Mouse (Mus musculus) left cerebral cortex, adult 18-20 months (tissue): Measurements from ENCODE around the gene Gm14322. TPM values are rescaled to one million over a fixed set of nuclear protein-coding genes. Genes with fewer than 3 reads are reported as not detected.
"Not testable (repeated sequence)": the region's sequence is repeated elsewhere in the genome, so short reads cannot be mapped to it uniquely, and the experiment has no call there.

Source experiments
- DNase-seq, 2 experiments: peaks; one replicate each; pipeline ENCODE4 v3.0.0; 2021 to 2022; ENCODE audit warnings: low spot score in 2 of 2, mixed read lengths in 1 of 2
- long read RNA-seq, 2 experiments: library from polyadenylated mRNA; stranded (forward); transcript quantifications; one replicate each; pipeline ENCODE4 v2.0.0; 2021
- total RNA-seq, 2 experiments: library from RNA; stranded (reverse); gene quantifications; 2 replicates each; pipeline ENCODE4 v1.2.3; 2021

Gm14322 gene
- total RNA-seq, result 10 to 100 TPM; 37.5 to 44.2 TPM
- long read RNA-seq, experiment 1, partial matches to known transcripts, result 12 of 25 reads
- long read RNA-seq, experiment 1, other reads (novel, unspliced or antisense), result 13 of 25 reads
- long read RNA-seq, experiment 2, partial matches to known transcripts, result 6 of 21 reads
- long read RNA-seq, experiment 2, other reads (novel, unspliced or antisense), result 13 of 21 reads

GRCm38 (mm10) chr2:177758941-177759558, at the start of gene Gm14322:
Gene Gm14322 (plus strand): TSS chr2:177759288.
- DNase-seq, result peak; percentile 40 to 66

DNA sequence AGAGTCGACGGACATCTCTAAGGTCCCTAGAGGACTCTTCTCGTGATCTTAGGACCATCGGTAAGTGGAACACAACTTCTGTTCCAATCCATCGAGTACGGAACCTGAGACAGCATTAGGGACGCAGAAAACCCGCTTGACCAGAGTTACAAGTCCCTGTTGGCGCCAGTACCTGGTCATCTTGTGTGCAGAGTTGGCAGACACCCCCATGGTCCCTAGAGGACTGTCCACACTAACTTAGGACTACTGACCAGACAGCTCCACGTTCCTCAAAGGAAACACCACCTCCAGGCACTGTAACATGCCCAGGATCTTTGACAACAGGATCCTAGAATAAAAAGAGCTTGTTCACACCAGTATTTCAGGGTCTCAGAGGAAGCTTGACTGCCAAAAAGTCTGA, 17.6 kb upstream of the Gm14322 start:
- DNase-seq, result not testable (repeated sequence)

DNA sequence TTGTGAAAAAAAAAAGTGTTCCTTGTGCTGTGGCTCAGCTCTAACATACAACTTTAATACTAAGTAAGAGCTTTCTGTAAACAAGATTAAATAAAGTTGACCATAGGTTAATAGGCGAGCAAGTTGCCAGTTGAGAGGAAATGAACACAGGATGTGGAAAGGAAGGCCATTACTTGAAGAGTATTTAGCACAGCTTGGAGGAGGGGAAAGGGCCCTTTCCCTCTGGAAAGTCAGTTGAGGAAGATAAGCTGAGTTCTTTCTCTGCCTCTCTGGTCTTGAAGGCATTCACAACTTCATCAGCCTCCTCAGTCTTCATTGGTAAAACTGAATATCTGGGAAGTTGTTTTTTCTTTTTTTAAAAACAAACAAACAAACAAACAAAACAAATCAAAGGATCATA, 28.3 kb downstream of the Gm14322 start:
- not testable (repeated sequence) for DNase-seq

DNA sequence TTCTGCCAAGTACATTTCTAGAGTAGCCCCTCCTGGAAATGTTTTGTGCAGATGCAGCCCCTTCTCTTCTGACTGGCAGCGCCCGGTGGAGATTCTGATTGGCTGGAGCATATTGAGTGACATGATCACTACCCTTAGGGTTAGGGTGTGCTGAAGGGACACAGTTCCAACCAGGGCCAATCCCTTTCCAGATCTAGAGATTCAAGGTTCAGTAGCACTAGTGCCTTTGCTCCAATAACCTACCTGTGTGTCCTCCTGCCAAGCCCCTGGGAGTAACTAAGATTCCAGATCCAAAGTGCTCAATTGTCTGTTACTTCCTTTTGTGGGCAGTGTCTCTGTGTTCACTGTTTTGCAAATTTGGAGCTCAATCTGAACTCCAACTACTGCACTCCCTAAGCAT, 47.1 kb downstream of the Gm14322 start:
- not testable (repeated sequence) for DNase-seq

Other genes starting within 250 kb of the Gm14322 start
- gene Gm14406, start 181.1 kb upstream of the Gm14322 start, total RNA-seq, result not detected
- 100 to 1,000 TPM; 148 to 151 TPM for gene Gm14325, start 81.0 kb downstream of the Gm14322 start, total RNA-seq
- gene Gm14327, start 137.8 kb downstream of the Gm14322 start, total RNA-seq, result 1 to 10 TPM; 5.4 to 7.5 TPM
- 1 to 10 TPM; 1.2 TPM for gene Zfp972, start 166.3 kb downstream of the Gm14322 start, total RNA-seq
- gene Gm14326, start 198.0 kb downstream of the Gm14322 start, total RNA-seq, result 10 to 100 TPM; 61.1 to 63.8 TPM